Mouse (Mus musculus) midbrain, embryonic 13.5 days (tissue): ENCODE measurements around the gene Rassf2. TPM values are rescaled to one million over a fixed set of nuclear protein-coding genes. Genes with fewer than 3 reads are reported as not detected.
A peak's percentile ranks its signal among the peaks of the same experiment; 100 is the strongest.

Experiments used
- ATAC-seq: fragments of 200-750 bp; cut with Nextera tagmentation; 2 replicates; pipeline ENCODE4 v1.8.0; 2017; ENCODE audit warnings: mild to moderate bottlenecking, moderate TSS enrichment, moderate library complexity
- H3K27ac ChIP-seq: fragments of 300-500 bp; sonication (generic); 2 replicates; pipeline ENCODE4 v1.5.1; 2015; ENCODE audit warnings: inconsistent platforms, mild to moderate bottlenecking, moderate library complexity
- H3K27me3 ChIP-seq: fragments of 300-500 bp; sonication (generic); 2 replicates; pipeline ENCODE4 v1.6.1; 2015; ENCODE audit warnings: mild to moderate bottlenecking, inconsistent platforms
- H3K36me3 ChIP-seq: fragments of 300-500 bp; sonication (generic); 2 replicates; pipeline ENCODE4 v1.6.1; 2015; ENCODE audit warnings: mild to moderate bottlenecking, inconsistent platforms
- H3K4me1 ChIP-seq: fragments of 300-500 bp; sonication (generic); replicated peaks from 2 replicates; pipeline ENCODE4 v1.6.1; 2015; ENCODE audit warnings: inconsistent platforms
- H3K4me2 ChIP-seq: fragments of 300-500 bp; sonication (generic); replicated peaks from 2 replicates; pipeline ENCODE4 v1.6.1; 2015; ENCODE audit warnings: moderate library complexity, mild to moderate bottlenecking, inconsistent platforms
- H3K4me3 ChIP-seq: fragments of 300-500 bp; sonication (generic); replicated peaks from 2 replicates; pipeline ENCODE4 v1.5.1; 2015; ENCODE audit warnings: mild to moderate bottlenecking, inconsistent platforms
- H3K9ac ChIP-seq: fragments of 300-500 bp; sonication (generic); replicated peaks from 2 replicates; pipeline ENCODE4 v1.6.1; 2015; ENCODE audit warnings: mild to moderate bottlenecking, inconsistent platforms
- H3K9me3 ChIP-seq: fragments of 300-500 bp; sonication (generic); 2 replicates; pipeline ENCODE4 v1.6.1; 2016; ENCODE audit warnings: mild to moderate bottlenecking, inconsistent platforms
- WGBS: fragments of 180-500 bp; shearing (Covaris S2); methylation state at CpG from one replicate; pipeline ENCODE4 v1.1.7; 2015; 5-methylcytosine and 5-hydroxymethylcytosine counted together
- polyA plus RNA-seq: library from polyadenylated mRNA; unstranded; fragments of >200 nt; fragmentation: Nextera tagmentation; extraction: Ambion mirVana; gene quantifications from 2 replicates; pipeline ENCODE4 v1.2.1, GENCODE M21; 2015

Gene Rassf2
- polyA plus RNA-seq, 1 experiment from 2014 or later: 28.0 TPM

- 3% methylated on average over 23 of the region's 23 CpGs for WGBS
- ATAC-seq: peak; percentile 32
- Histone ChIP-seq H3K4me1 (peaks cover 42% of the 10 kb centered on the region), H3K9ac (peak overlapping the region; percentile 79), H3K9me3 (no peaks in the 10 kb centered on the region), H3K27me3 (no peaks in the 10 kb centered on the region), H3K4me2 (peak overlapping the region; percentile 95), H3K27ac (peak overlapping the region; percentile 93), H3K4me3 (peak overlapping the region; percentile 69), H3K36me3 (no peaks in the 10 kb centered on the region)
Observed at GRCm38 (mm10) chr2:132030418-132031363, 633 bp upstream of the Rassf2 start.

GRCm38 (mm10) chr2:132028894-132029605 is 1.0 kb downstream of the Rassf2 start:
- H3K4me3 ChIP-seq: peak overlapping the region; percentile 69
- peak overlapping the region; percentile 95 for H3K4me2 ChIP-seq
- H3K9me3 ChIP-seq: no peaks in the 10 kb centered on the region
- H3K27ac ChIP-seq: peak overlapping the region; percentile 93
- H3K9ac ChIP-seq: peak overlapping the region; percentile 79
- under 1% methylated on average over 36 of the region's 36 CpGs for WGBS
- H3K27me3 ChIP-seq: no peaks in the 10 kb centered on the region
- peaks cover 42% of the 10 kb centered on the region for H3K4me1 ChIP-seq
- ATAC-seq: peak; percentile 55
- no peaks in the 10 kb centered on the region for H3K36me3 ChIP-seq

GRCm38 (mm10) chr2:132028107-132028506 is 2.0 kb downstream of the Rassf2 start:
- Histone ChIP-seq H3K4me1 (peaks cover 42% of the 10 kb centered on the region), H3K27ac (0 out of 2 replicates have a peak overlapping the region, but pooled peaks have one; percentile 14), H3K9ac (peak overlapping the region; percentile 79), H3K36me3 (no peaks in the 10 kb centered on the region), H3K27me3 (no peaks in the 10 kb centered on the region), H3K9me3 (no peaks in the 10 kb centered on the region), H3K4me3 (peak overlapping the region; percentile 69), H3K4me2 (peak overlapping the region; percentile 95)
- ATAC-seq: no peak
- WGBS: 27% methylated on average over 5 of the region's 5 CpGs

GRCm38 (mm10) chr2:132027366-132027765 is 2.7 kb downstream of the Rassf2 start:
- Histone ChIP-seq H3K4me3 (peak overlapping the region; percentile 69; the same call in 1 of the 2 replicates), H3K9ac (peak overlapping the region; percentile 28; the same call in 1 of the 2 replicates), H3K27ac (no peak overlapping the region), H3K36me3 (no peaks in the 10 kb centered on the region), H3K9me3 (no peaks in the 10 kb centered on the region), H3K27me3 (no peaks in the 10 kb centered on the region), H3K4me1 (peaks cover 42% of the 10 kb centered on the region), H3K4me2 (peak overlapping the region; percentile 95)
- ATAC-seq: no peak
- 62% methylated on average over 5 of the region's 5 CpGs for WGBS

- Histone ChIP-seq H3K4me2 (no peak overlapping the region), H3K4me1 (peaks cover 28% of the 10 kb centered on the region), H3K9me3 (no peaks in the 10 kb centered on the region), H3K27ac (no peak overlapping the region), H3K27me3 (no peaks in the 10 kb centered on the region), H3K9ac (no peak overlapping the region), H3K36me3 (no peaks in the 10 kb centered on the region), H3K4me3 (no peak overlapping the region)
- ATAC-seq: no peak
- WGBS: 96% methylated on average over 4 of the region's 4 CpGs
Observed at GRCm38 (mm10) chr2:132024028-132024427, 6.0 kb downstream of the Rassf2 start.

- WGBS: 93% methylated on average over 8 of the region's 8 CpGs
- Histone ChIP-seq H3K27me3 (no peaks in the 10 kb centered on the region), H3K36me3 (no peaks in the 10 kb centered on the region), H3K27ac (no peak overlapping the region), H3K9ac (no peak overlapping the region), H3K9me3 (no peaks in the 10 kb centered on the region), H3K4me2 (no peak overlapping the region), H3K4me3 (no peak overlapping the region), H3K4me1 (peaks cover 14% of the 10 kb centered on the region)
- no peak for ATAC-seq
Observed at GRCm38 (mm10) chr2:132022621-132023020, 7.4 kb downstream of the Rassf2 start.

- WGBS: 78% methylated on average over 4 of the region's 4 CpGs
Observed at GRCm38 (mm10) chr2:132021616-132022015, 8.4 kb downstream of the Rassf2 start.

GRCm38 (mm10) chr2:132020991-132021541 is 9.0 kb downstream of the Rassf2 start:
- ATAC-seq: no peak
- 69% methylated on average over 5 of the region's 5 CpGs for WGBS
- H3K4me3 ChIP-seq: no peak overlapping the region

More at GRCm38 (mm10) chr2:132021616-132022015, 8.4 kb downstream of the Rassf2 start:
- H3K4me2 ChIP-seq: no peak overlapping the region
- no peak overlapping the region for H3K9ac ChIP-seq
- no peak overlapping the region for H3K4me3 ChIP-seq
- 0 out of 2 replicates have a peak, but pooled peaks cover 4% of the 10 kb centered on the region for H3K4me1 ChIP-seq
- no peaks in the 10 kb centered on the region for H3K9me3 ChIP-seq
- H3K27me3 ChIP-seq: no peaks in the 10 kb centered on the region
- ATAC-seq: no peak
- H3K27ac ChIP-seq: no peak overlapping the region
- no peaks in the 10 kb centered on the region for H3K36me3 ChIP-seq

GRCm38 (mm10) chr2:132020420-132020819 is 9.6 kb downstream of the Rassf2 start:
- WGBS: 87% methylated on average over 7 of the region's 7 CpGs
- Histone ChIP-seq H3K4me2 (no peak overlapping the region), H3K4me1 (0 out of 2 replicates have a peak, but pooled peaks cover 4% of the 10 kb centered on the region), H3K27ac (no peak overlapping the region), H3K4me3 (no peak overlapping the region), H3K27me3 (no peaks in the 10 kb centered on the region), H3K36me3 (no peaks in the 10 kb centered on the region), H3K9me3 (no peaks in the 10 kb centered on the region), H3K9ac (no peak overlapping the region)
- no peak for ATAC-seq

More at GRCm38 (mm10) chr2:132020991-132021541, 9.0 kb downstream of the Rassf2 start:
- no peak overlapping the region for H3K27ac ChIP-seq
- H3K36me3 ChIP-seq: no peaks in the 10 kb centered on the region
- H3K9ac ChIP-seq: no peak overlapping the region
- H3K4me1 ChIP-seq: 0 out of 2 replicates have a peak, but pooled peaks cover 4% of the 10 kb centered on the region
- no peaks in the 10 kb centered on the region for H3K9me3 ChIP-seq
- H3K4me2 ChIP-seq: no peak overlapping the region
- no peaks in the 10 kb centered on the region for H3K27me3 ChIP-seq

GRCm38 (mm10) chr2:132019372-132019811 is 10.7 kb downstream of the Rassf2 start:
- Histone ChIP-seq H3K36me3 (no peaks in the 10 kb centered on the region), H3K9me3 (no peaks in the 10 kb centered on the region), H3K4me2 (no peak overlapping the region), H3K27me3 (no peaks in the 10 kb centered on the region), H3K27ac (0 out of 2 replicates have a peak overlapping the region, but pooled peaks have one; percentile 1), H3K4me1 (no peaks in the 10 kb centered on the region), H3K4me3 (no peak overlapping the region), H3K9ac (no peak overlapping the region)
- no peak for ATAC-seq
- WGBS: 63% methylated on average over 3 of the region's 3 CpGs

- no peak overlapping the region for H3K4me2 ChIP-seq
- no peaks in the 10 kb centered on the region for H3K36me3 ChIP-seq
- no peaks in the 10 kb centered on the region for H3K27me3 ChIP-seq
- H3K9ac ChIP-seq: no peak overlapping the region
- no peaks in the 10 kb centered on the region for H3K9me3 ChIP-seq
- H3K4me3 ChIP-seq: no peak overlapping the region
- H3K4me1 ChIP-seq: no peaks in the 10 kb centered on the region
- ATAC-seq: no peak
- H3K27ac ChIP-seq: no peak overlapping the region
- 61% methylated on average over 4 of the region's 4 CpGs for WGBS
Observed at GRCm38 (mm10) chr2:132018156-132018555, 11.9 kb downstream of the Rassf2 start.
